Mouse (Mus musculus): ENCODE measurements around the gene Ccn6. TPM values are rescaled to one million over a fixed set of nuclear protein-coding genes. Genes with fewer than 3 reads are reported as not detected.

Ccn6 gene
- total RNA-seq, 1 experiment from 2014 or later, result not detected

DNA sequence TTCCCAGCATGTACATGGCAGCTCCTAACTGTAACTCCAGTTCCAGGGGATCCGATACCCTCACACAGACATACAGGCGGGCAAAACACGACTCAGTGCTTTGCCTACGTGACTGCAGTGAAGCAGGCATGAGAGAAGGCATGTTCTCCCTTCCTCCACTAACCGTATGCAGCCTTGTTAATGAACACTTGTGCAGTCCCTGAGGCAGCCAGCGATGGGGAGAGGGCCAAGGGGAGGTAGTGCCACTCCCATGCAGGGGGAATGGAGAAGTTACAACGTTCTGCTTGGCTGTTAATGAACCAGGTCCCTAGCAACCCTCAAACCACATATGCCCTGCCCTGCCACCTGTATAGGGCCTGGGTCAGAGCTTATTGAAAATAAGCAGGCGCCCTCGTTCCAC lies 6.0 kb upstream of the Ccn6 start:
- no peak for ATAC-seq (replicated peaks in 1 of 2; ENCODE audit: insufficient read depth in 1 of 2, low FRiP score in 2 of 2, low TSS enrichment in 1 of 2, low read depth in 1 of 2, poor library complexity in 2 of 2, severe bottlenecking in 2 of 2)

DNA sequence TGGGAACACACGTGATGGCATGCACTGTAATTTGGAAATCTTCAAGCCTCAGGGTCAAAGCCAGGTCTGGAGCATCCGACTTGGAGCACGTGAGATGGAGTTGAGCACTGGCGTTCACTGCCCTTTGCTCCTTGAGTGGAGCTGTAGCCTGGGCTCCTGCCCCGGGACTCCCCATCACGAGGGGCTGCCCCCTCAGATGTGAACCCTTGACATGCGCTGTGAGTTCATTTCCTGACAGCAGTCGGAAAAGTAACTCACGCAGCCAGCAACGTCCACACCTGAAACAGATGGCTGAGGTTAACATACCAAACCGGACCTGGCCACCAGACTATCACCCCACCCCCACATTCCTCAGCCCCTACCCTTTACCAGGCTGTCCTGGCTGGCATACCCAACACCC lies 4.0 kb upstream of the Ccn6 start:
- ATAC-seq (replicated peaks in 1 of 2; ENCODE audit: insufficient read depth in 1 of 2, low FRiP score in 2 of 2, low TSS enrichment in 1 of 2, low read depth in 1 of 2, poor library complexity in 2 of 2, severe bottlenecking in 2 of 2), result no peak

- ATAC-seq (replicated peaks in 1 of 2; ENCODE audit: insufficient read depth in 1 of 2, low FRiP score in 2 of 2, low TSS enrichment in 1 of 2, low read depth in 1 of 2, poor library complexity in 2 of 2, severe bottlenecking in 2 of 2), result no peak
These were observed 2.1 kb upstream of the Ccn6 start for GRCm38 (mm10) chr10:39165632-39166115.

GRCm38 (mm10) chr10:39162666-39163484 lies 719 bp downstream of the Ccn6 start:
- ATAC-seq (replicated peaks in 1 of 2; ENCODE audit: insufficient read depth in 1 of 2, low FRiP score in 2 of 2, low TSS enrichment in 1 of 2, low read depth in 1 of 2, poor library complexity in 2 of 2, severe bottlenecking in 2 of 2), result no peak

DNA sequence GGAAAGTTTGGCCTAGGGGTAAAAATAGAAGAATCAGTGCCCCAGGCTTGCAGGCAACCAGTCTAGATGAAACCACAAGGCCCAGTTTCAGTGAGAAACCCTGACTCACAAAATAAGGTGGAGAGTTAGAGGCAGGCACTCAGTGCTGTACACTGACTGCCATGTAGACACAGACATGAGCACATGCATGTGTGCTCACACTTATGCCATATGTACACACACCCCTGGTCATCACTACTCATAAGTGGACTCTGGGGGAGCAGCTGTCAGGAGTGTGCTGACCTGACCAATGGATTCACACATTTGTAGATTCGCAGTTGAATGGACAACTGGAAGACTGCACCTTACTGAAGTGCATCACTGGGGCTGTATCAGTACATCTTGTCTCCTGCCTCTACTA lies 2.2 kb downstream of the Ccn6 start:
- peak; percentile 17 to 20; a peak in 1 of 4 replicates for ATAC-seq (replicated peaks in 1 of 2; ENCODE audit: insufficient read depth in 1 of 2, low FRiP score in 2 of 2, low TSS enrichment in 1 of 2, low read depth in 1 of 2, poor library complexity in 2 of 2, severe bottlenecking in 2 of 2)

DNA sequence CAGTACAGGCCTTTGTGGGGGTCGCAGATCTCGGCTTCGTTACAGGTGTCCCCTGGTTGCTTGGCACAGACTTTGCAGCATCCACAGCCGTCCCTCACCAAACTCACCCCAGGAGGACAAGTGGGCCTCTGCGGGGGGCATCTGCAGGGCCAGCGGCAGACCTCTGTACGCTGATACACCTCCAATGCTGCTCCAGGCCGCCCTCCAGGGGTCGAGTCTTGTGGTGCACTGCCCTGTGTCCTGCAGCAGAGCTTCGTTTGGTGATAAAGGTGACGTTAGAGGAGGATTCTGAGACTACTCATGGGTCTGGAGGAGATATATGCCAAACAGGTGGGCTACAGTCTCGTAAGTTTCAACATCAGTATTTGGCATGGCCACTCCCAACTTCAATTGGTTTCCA lies 5.3 kb downstream of the Ccn6 start:
- ATAC-seq (replicated peaks in 1 of 2; ENCODE audit: insufficient read depth in 1 of 2, low FRiP score in 2 of 2, low TSS enrichment in 1 of 2, low read depth in 1 of 2, poor library complexity in 2 of 2, severe bottlenecking in 2 of 2), result no peak

DNA sequence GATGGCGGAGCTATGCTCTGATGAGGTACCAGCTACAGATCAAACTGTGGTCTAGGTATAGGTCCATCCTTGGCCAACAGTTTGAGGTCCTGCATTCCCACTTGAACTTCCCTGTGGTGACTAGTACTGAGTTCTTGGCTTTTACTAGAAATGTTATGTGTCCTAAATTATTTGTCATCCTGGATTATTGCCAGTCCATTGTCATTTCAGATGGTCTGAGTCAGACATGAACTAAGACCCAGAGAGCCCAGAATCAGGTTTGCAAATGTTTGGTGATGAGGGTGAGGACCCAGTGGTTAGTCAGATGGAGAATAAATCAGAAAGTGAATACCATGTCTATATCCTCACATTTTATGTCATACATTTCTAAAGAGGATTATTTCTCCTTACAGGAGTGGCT lies 6.3 kb downstream of the Ccn6 start:
- ATAC-seq (replicated peaks in 1 of 2; ENCODE audit: insufficient read depth in 1 of 2, low FRiP score in 2 of 2, low TSS enrichment in 1 of 2, low read depth in 1 of 2, poor library complexity in 2 of 2, severe bottlenecking in 2 of 2), result no peak

- no peak for ATAC-seq (replicated peaks in 1 of 2; ENCODE audit: insufficient read depth in 1 of 2, low FRiP score in 2 of 2, low TSS enrichment in 1 of 2, low read depth in 1 of 2, poor library complexity in 2 of 2, severe bottlenecking in 2 of 2)
These were observed 6.9 kb downstream of the Ccn6 start for GRCm38 (mm10) chr10:39156719-39157118.

GRCm38 (mm10) chr10:39142216-39142615 lies 21.4 kb downstream of the Ccn6 start:
- no peak for ATAC-seq (replicated peaks in 1 of 2; ENCODE audit: insufficient read depth in 1 of 2, low FRiP score in 2 of 2, low TSS enrichment in 1 of 2, low read depth in 1 of 2, poor library complexity in 2 of 2, severe bottlenecking in 2 of 2)

- ATAC-seq (replicated peaks in 1 of 2; ENCODE audit: insufficient read depth in 1 of 2, low FRiP score in 2 of 2, low TSS enrichment in 1 of 2, low read depth in 1 of 2, poor library complexity in 2 of 2, severe bottlenecking in 2 of 2), result no peak
These were observed 22.2 kb downstream of the Ccn6 start for GRCm38 (mm10) chr10:39141401-39141800.

- no peak for ATAC-seq (replicated peaks in 1 of 2; ENCODE audit: insufficient read depth in 1 of 2, low FRiP score in 2 of 2, low TSS enrichment in 1 of 2, low read depth in 1 of 2, poor library complexity in 2 of 2, severe bottlenecking in 2 of 2)
These were observed 22.8 kb downstream of the Ccn6 start for GRCm38 (mm10) chr10:39140843-39141242.

DNA sequence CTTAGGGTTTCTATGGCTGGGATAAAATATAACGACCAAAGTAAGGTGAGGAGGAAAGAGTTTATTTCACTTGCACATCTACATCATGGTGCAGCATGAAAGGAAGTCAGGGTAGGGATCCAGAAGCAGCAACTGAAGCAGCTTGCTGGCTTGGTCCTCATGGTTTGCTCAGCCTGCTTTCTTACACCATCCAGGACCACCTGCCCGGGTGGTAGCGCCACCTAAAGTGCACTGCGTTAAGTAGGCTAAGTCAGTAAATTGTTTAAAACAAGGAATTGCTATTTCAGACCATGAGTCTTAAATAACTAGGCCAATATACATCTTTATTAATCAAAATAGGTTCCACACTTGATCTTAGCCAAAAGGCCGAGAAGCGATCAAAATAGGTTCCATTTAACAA lies 24.8 kb downstream of the Ccn6 start:
- ATAC-seq (replicated peaks in 1 of 2; ENCODE audit: insufficient read depth in 1 of 2, low FRiP score in 2 of 2, low TSS enrichment in 1 of 2, low read depth in 1 of 2, poor library complexity in 2 of 2, severe bottlenecking in 2 of 2), result no peak

DNA sequence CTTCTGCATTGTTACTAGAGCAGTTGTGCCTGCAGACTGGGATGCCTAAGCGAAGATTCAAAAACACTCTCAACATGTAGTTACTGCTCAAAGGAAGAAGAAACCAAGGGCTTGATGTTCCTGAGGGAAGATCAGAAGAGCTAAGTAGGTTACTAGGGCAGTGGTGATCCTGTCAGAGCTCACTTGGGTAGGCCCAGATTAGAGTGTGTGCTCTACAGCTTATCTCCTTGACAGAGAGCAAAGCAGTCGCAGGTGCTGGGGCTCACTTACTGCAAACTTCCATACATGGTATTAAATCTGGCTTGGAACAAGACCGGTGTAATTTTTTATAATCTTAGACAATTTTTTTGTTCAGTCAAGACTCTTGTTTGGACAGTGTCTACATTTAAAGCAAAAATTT lies 25.8 kb downstream of the Ccn6 start:
- no peak for ATAC-seq (replicated peaks in 1 of 2; ENCODE audit: insufficient read depth in 1 of 2, low FRiP score in 2 of 2, low TSS enrichment in 1 of 2, low read depth in 1 of 2, poor library complexity in 2 of 2, severe bottlenecking in 2 of 2)

- ATAC-seq (replicated peaks in 1 of 2; ENCODE audit: insufficient read depth in 1 of 2, low FRiP score in 2 of 2, low TSS enrichment in 1 of 2, low read depth in 1 of 2, poor library complexity in 2 of 2, severe bottlenecking in 2 of 2), result peak; percentile 94 to 97
These were observed 29.9 kb downstream of the Ccn6 start, which contains the start of the genes Fam229b and Tube1 for GRCm38 (mm10) chr10:39133462-39134310. TSS of gene Fam229b (minus strand) at chr10:39133914. TSS of gene Tube1 (plus strand) at chr10:39133976.

DNA sequence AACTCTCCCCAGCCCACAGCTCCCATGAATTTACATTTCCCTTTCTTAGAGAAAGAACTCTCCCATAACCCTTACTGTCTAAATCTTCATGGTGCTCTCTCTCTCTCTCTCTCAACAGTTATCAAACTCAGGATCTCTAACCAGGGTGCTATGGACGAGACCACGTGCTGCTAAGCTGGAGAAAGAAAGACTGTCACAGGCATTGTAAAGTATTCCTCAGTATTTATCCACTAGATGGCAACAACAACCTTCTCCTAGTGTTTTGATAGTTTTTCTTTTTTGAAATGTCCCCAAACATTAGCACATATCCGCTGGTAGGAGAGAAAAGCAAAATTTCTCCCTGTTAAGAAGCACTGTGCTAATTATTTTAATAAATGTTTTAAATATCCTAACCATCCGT lies 42.2 kb downstream of the Ccn6 start:
- peak in 1 of 2 experiments; percentile 49; a peak in 1 of 4 replicates for ATAC-seq (replicated peaks in 1 of 2; ENCODE audit: insufficient read depth in 1 of 2, low FRiP score in 2 of 2, low TSS enrichment in 1 of 2, low read depth in 1 of 2, poor library complexity in 2 of 2, severe bottlenecking in 2 of 2)

- ATAC-seq (replicated peaks in 1 of 2; ENCODE audit: insufficient read depth in 1 of 2, low FRiP score in 2 of 2, low TSS enrichment in 1 of 2, low read depth in 1 of 2, poor library complexity in 2 of 2, severe bottlenecking in 2 of 2), result no peak
These were observed 54.1 kb downstream of the Ccn6 start for GRCm38 (mm10) chr10:39109489-39109874.

DNA sequence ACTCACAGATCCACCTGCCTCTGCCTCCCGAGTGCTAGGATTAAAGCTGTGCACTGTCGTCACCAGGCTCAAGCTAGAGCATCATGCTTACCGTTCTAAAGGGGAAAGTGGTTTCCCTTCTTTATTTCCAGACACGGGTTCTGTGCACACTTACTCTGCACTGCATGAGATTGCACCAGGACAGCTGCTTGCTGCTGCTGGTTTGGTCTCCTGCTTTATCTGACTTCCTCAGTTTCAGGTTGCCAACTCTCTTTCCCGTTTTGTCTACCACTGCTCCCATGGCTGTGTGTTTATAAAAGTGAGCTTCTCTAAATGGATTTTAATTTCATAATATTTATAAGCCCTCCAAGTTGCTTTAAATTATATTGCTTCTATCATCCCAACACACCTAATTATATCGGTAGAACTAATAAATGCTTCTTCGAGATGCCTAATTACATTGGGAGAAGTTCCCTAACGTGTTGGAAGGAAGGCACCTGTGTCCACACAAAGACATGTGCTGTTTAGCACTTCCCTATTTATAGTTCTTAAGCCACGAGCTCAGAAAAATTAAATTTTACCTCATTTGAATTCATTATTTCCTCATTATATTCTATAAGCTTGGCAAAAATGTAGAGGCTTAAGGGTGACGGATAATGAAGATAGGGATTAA lies 54.6 kb downstream of the Ccn6 start:
- peak; percentile 68 to 75 for ATAC-seq (replicated peaks in 1 of 2; ENCODE audit: insufficient read depth in 1 of 2, low FRiP score in 2 of 2, low TSS enrichment in 1 of 2, low read depth in 1 of 2, poor library complexity in 2 of 2, severe bottlenecking in 2 of 2)

- ATAC-seq (replicated peaks in 1 of 2; ENCODE audit: insufficient read depth in 1 of 2, low FRiP score in 2 of 2, low TSS enrichment in 1 of 2, low read depth in 1 of 2, poor library complexity in 2 of 2, severe bottlenecking in 2 of 2), result no peak
These were observed 56.7 kb downstream of the Ccn6 start for GRCm38 (mm10) chr10:39106935-39107334.

Data from hematopoietic stem cell, adult 5-6 weeks (primary cell).